Comparison of ENCODE assay signal across 1 mouse cellular context in genomic region chr2:35445610-35446009, GRCm38 (mm10).
TF ChIP-seq lines count a peak whose summit lies in the region.

No protein-coding gene starts in this region.

TF ChIP-seq in CH12.LX, 34 proteins besides CTCF, POLR2A, EP300 and RAD21 (continued from another document):
- peak; percentile 58; the same call in 1 of the 2 replicates for TF ChIP-seq MEF2A (IDR thresholded peaks at IDR 0.05; ENCODE audit: borderline replicate concordance, low read depth, low read length)
